Mouse (Mus musculus) hindbrain, embryonic 14.5 days (tissue): Measurements from ENCODE around the gene Olfr800. TPM values are rescaled to one million over a fixed set of nuclear protein-coding genes. Genes with fewer than 3 reads are reported as not detected.

ENCODE experiments used
- ATAC-seq: fragments of 200-750 bp; cut with Nextera tagmentation; 2 replicates; pipeline ENCODE4 v1.8.0; 2017; ENCODE audit warnings: moderate number of reproducible peaks, mild to moderate bottlenecking, moderate TSS enrichment, moderate library complexity; ENCODE audit not compliant: low FRiP score
- DNase-seq: peaks from one replicate; pipeline ENCODE4 v3.0.0-alpha.2; 2015; ENCODE audit warnings: low spot score
- H3K27ac ChIP-seq: fragments of 300-500 bp; sonication (generic); 2 replicates; pipeline ENCODE4 v1.5.1; 2014; ENCODE audit warnings: mild to moderate bottlenecking, moderate library complexity
- H3K27me3 ChIP-seq: fragments of 300-500 bp; sonication (generic); 2 replicates; pipeline ENCODE4 v1.6.1; 2014; ENCODE audit warnings: mild to moderate bottlenecking, low read length, mixed read lengths; ENCODE audit not compliant: control insufficient read depth, insufficient read depth
- H3K36me3 ChIP-seq: fragments of 300-500 bp; sonication (generic); replicated peaks from 2 replicates; pipeline ENCODE4 v1.6.1; 2014; ENCODE audit not compliant: control insufficient read depth, insufficient read depth
- H3K4me1 ChIP-seq: fragments of 300-500 bp; sonication (generic); replicated peaks from 2 replicates; pipeline ENCODE4 v1.6.1; 2014; ENCODE audit warnings: antibody characterized with exemption, low read length, mixed read lengths; ENCODE audit not compliant: control insufficient read depth, insufficient read depth
- H3K4me2 ChIP-seq: fragments of 300-500 bp; sonication (generic); replicated peaks from 2 replicates; pipeline ENCODE4 v1.6.1; 2014; ENCODE audit warnings: mild to moderate bottlenecking, moderate library complexity
- H3K4me3 ChIP-seq: fragments of 300-500 bp; sonication (generic); replicated peaks from 2 replicates; pipeline ENCODE4 v1.5.1; 2014; ENCODE audit warnings: mild to moderate bottlenecking, low read length
- H3K9ac ChIP-seq: fragments of 300-500 bp; sonication (generic); 2 replicates; pipeline ENCODE4 v1.6.1; 2014
- H3K9me3 ChIP-seq: fragments of 300-500 bp; sonication (generic); 2 replicates; pipeline ENCODE4 v1.6.1; 2016; ENCODE audit warnings: low read length; ENCODE audit not compliant: control insufficient read depth
- polyA plus RNA-seq: library from polyadenylated mRNA; unstranded; fragments of >200 nt; fragmentation: Nextera tagmentation; extraction: Ambion mirVana; gene quantifications from 2 replicates; pipeline ENCODE4 v1.2.1, GENCODE M21; 2014

Olfr800 gene
- polyA plus RNA-seq, 1 experiment from 2014 or later = not detected

- H3K4me1 ChIP-seq = no peaks in the 10 kb centered on the region
- H3K36me3 ChIP-seq = no peaks in the 10 kb centered on the region
Measured at GRCm38 (mm10) chr10:129702910-129703309, 45.4 kb downstream of the Olfr800 start, which contains the start of gene Olfr804. Gene Olfr804, plus strand, starts transcription at chr10:129703210.

More at GRCm38 (mm10) chr10:129702910-129703309, 45.4 kb downstream of the Olfr800 start, which contains the start of gene Olfr804:
- DNase-seq (no peak), ATAC-seq (no peak)
- H3K4me3 ChIP-seq = no peak within 1 kb of the TSS
- no peaks in the 10 kb centered on the region for H3K27me3 ChIP-seq
- no peak within 1 kb of the TSS for H3K4me2 ChIP-seq
- H3K9ac ChIP-seq = no peak within 1 kb of the TSS
- H3K9me3 ChIP-seq = no peaks in the 10 kb centered on the region
- no peak within 1 kb of the TSS for H3K27ac ChIP-seq

Other genes with a start within 250 kb of the Olfr800 start
- not detected in 2 replicates for gene Olfr786, start 230.4 kb upstream of the Olfr800 start, polyA plus RNA-seq
- not detected in 2 replicates for gene Olfr787, start 195.8 kb upstream of the Olfr800 start, polyA plus RNA-seq
- not detected in 2 replicates for gene Olfr788, start 186.7 kb upstream of the Olfr800 start, polyA plus RNA-seq
- gene Olfr789, start 172.9 kb upstream of the Olfr800 start, polyA plus RNA-seq = not detected in 2 replicates
- not detected in 2 replicates for gene Olfr790, start 159.2 kb upstream of the Olfr800 start, polyA plus RNA-seq
- not detected in 2 replicates for gene Olfr791, start 135.9 kb upstream of the Olfr800 start, polyA plus RNA-seq
- gene Olfr792, start 118.5 kb upstream of the Olfr800 start, polyA plus RNA-seq = not detected in 2 replicates
- gene Olfr794, start 90.0 kb upstream of the Olfr800 start, polyA plus RNA-seq = not detected in 2 replicates
- gene Olfr796, start 45.1 kb upstream of the Olfr800 start, polyA plus RNA-seq = not detected in 2 replicates
- not detected in 2 replicates for gene Olfr798, start 29.8 kb upstream of the Olfr800 start, polyA plus RNA-seq
- not detected in 2 replicates for gene Olfr799, start 20.2 kb upstream of the Olfr800 start, polyA plus RNA-seq
- not detected in 2 replicates for gene Olfr801, start 16.2 kb downstream of the Olfr800 start, polyA plus RNA-seq
- 0.05 TPM in 1 of 2 replicates, not detected in the other for gene Olfr802, start 30.5 kb downstream of the Olfr800 start, polyA plus RNA-seq
- not detected in 2 replicates for gene Olfr803, start 36.6 kb downstream of the Olfr800 start, polyA plus RNA-seq
- not detected in 2 replicates for gene Olfr804, start 45.5 kb downstream of the Olfr800 start, polyA plus RNA-seq
- not detected in 2 replicates for gene Olfr805, start 71.7 kb downstream of the Olfr800 start, polyA plus RNA-seq
- gene Olfr806, start 84.2 kb downstream of the Olfr800 start, polyA plus RNA-seq = not detected in 2 replicates
- not detected in 2 replicates for gene Olfr807, start 100.1 kb downstream of the Olfr800 start, polyA plus RNA-seq
- gene Olfr808, start 107.8 kb downstream of the Olfr800 start, polyA plus RNA-seq = not detected in 2 replicates
- gene Olfr809, start 116.9 kb downstream of the Olfr800 start, polyA plus RNA-seq = not detected in 2 replicates
- gene Olfr810, start 137.2 kb downstream of the Olfr800 start, polyA plus RNA-seq = not detected in 2 replicates
- not detected in 2 replicates for gene Olfr811, start 146.7 kb downstream of the Olfr800 start, polyA plus RNA-seq
- gene Olfr812, start 188.4 kb downstream of the Olfr800 start, polyA plus RNA-seq = not detected in 2 replicates
- not detected in 2 replicates for gene Olfr813, start 197.7 kb downstream of the Olfr800 start, polyA plus RNA-seq
- not detected in 2 replicates for gene Olfr814, start 222.2 kb downstream of the Olfr800 start, polyA plus RNA-seq
- gene Olfr815, start 248.2 kb downstream of the Olfr800 start, polyA plus RNA-seq = not detected in 2 replicates